Mouse (Mus musculus): ENCODE results near the gene Rps26.

Rps26 gene

GRCm38 (mm10) chr10:128626311-128627310, at the start of gene Rps26:
Gene Rps26, minus strand, starts transcription at chr10:128626747.
- in situ Hi-C loops (cut with MboI, MseI): loop anchor here (5.0 to 10.0 kb wide), 2 partner anchors 48 to 64 kb away; partner anchors contain the start of gene Suox (in 1 of the 2)

- in situ Hi-C loops (cut with MboI, MseI): loop anchor here (5.0 to 10.0 kb wide), 2 partner anchors 37 to 50 kb away; partner anchors contain the start of gene Rps26 (in 1 of the 2)
These were observed 48.0 kb upstream of the Rps26 start for GRCm38 (mm10) chr10:128674469-128675008.

- in situ Hi-C loops (cut with MboI, MseI): loop anchor here (5.0 to 10.0 kb wide), 2 partner anchors 37 to 49 kb away; partner anchors contain the start of gene Rps26 (in 1 of the 2)
These were observed 47.4 kb upstream of the Rps26 start, which contains the start of gene Suox for GRCm38 (mm10) chr10:128673763-128674468. Gene Suox, minus strand, starts transcription at chr10:128674073.

- in situ Hi-C loops (cut with MboI, MseI): loop anchor here (5.0 to 10.0 kb wide), 2 partner anchors 34 to 46 kb away; partner anchors contain the start of gene Rps26 (in 1 of the 2)
These were observed 44.6 kb upstream of the Rps26 start for GRCm38 (mm10) chr10:128671148-128671547.

GRCm38 (mm10) chr10:128668790-128669672, 42.5 kb upstream of the Rps26 start:
- in situ Hi-C loops (cut with MboI, MseI): no loop called here

- in situ Hi-C loops (cut with MboI, MseI): no loop called here
These were observed 39.3 kb upstream of the Rps26 start for GRCm38 (mm10) chr10:128665806-128666205.

- in situ Hi-C loops (cut with MboI, MseI): no loop called here
These were observed 38.8 kb upstream of the Rps26 start for GRCm38 (mm10) chr10:128665307-128665706.

GRCm38 (mm10) chr10:128664808-128665207, 38.3 kb upstream of the Rps26 start:
- in situ Hi-C loops (cut with MboI, MseI): no loop called here

- in situ Hi-C loops (cut with MboI, MseI): no loop called here
These were observed 37.1 kb upstream of the Rps26 start for GRCm38 (mm10) chr10:128663441-128664220.

GRCm38 (mm10) chr10:128662465-128662864, 35.9 kb upstream of the Rps26 start:
- in situ Hi-C loops (cut with MboI, MseI): no loop called here

GRCm38 (mm10) chr10:128659490-128659889, 32.9 kb upstream of the Rps26 start:
- in situ Hi-C loops (cut with MboI, MseI): no loop called here

- in situ Hi-C loops (cut with MboI, MseI): no loop called here
These were observed 31.3 kb upstream of the Rps26 start for GRCm38 (mm10) chr10:128657844-128658243.

GRCm38 (mm10) chr10:128656731-128657130, 30.2 kb upstream of the Rps26 start:
- in situ Hi-C loops (cut with MboI, MseI): no loop called here

- in situ Hi-C loops (cut with MboI, MseI): no loop called here
These were observed 28.7 kb upstream of the Rps26 start for GRCm38 (mm10) chr10:128655254-128655653.

GRCm38 (mm10) chr10:128653866-128654265, 27.3 kb upstream of the Rps26 start:
- in situ Hi-C loops (cut with MboI, MseI): no loop called here

- in situ Hi-C loops (cut with MboI, MseI): no loop called here
These were observed 19.9 kb upstream of the Rps26 start for GRCm38 (mm10) chr10:128646139-128647089.

- in situ Hi-C loops (cut with MboI, MseI): no loop called here
These were observed 18.8 kb upstream of the Rps26 start, which contains the start of gene Ikzf4 for GRCm38 (mm10) chr10:128645111-128646011. Gene Ikzf4, minus strand, starts transcription at chr10:128645991.
